ENCODE assay signal across 29 mouse cellular contexts in genomic region chr16:97258821-97259220, GRCm38 (mm10).
DNase-seq lines count a peak whose midpoint lies in the region; ATAC-seq and TF ChIP-seq lines count a peak whose summit lies in the region.
"Had no signal": no experiment of that assay in that cellular context is flagged by ENCODE, and none has a peak within 500 bp of the region (broad histone marks: within the 10 kb centered on the region; RNA-seq: fewer than 3 reads in every experiment).

No protein-coding gene starts in this region.

- dilution Hi-C loops in CH12.LX (cut with MboI; ENCODE audit: extremely low pct_ligation_motif_present, extremely low pct_unique_long_range_greater_than_20kb, low sequenced_read_pairs), result no loop called here

- H3K27me3 ChIP-seq in hindbrain, postnatal 0 days (ENCODE audit: insufficient read depth, low read length), result no peaks in the 10 kb centered on the region
- no peaks in the 10 kb centered on the region for H3K27me3 ChIP-seq in hindbrain, embryonic 14.5 days (ENCODE audit: control insufficient read depth, insufficient read depth, low read length)
- H3K27me3 ChIP-seq in CH12.LX (replicated peaks), result no peaks in the 10 kb centered on the region
- H3K27me3 ChIP-seq: embryonic facial prominence, embryonic 13.5 days; forebrain, embryonic 13.5 days; liver, embryonic 15.5 days; midbrain, embryonic 12.5 days; neural tube, embryonic 12.5 days; stomach, embryonic 15.5 days had no signal

- no peak for ATAC-seq in hindbrain, postnatal 0 days
- no peak for ATAC-seq in hindbrain, embryonic 14.5 days (ENCODE audit: low FRiP score)
- ATAC-seq in common myeloid progenitor, adult 5-6 weeks (replicated peaks; ENCODE audit: low read depth, poor library complexity, severe bottlenecking), result 0 out of 2 replicates have a peak, but pooled peaks have one; percentile 15
- ATAC-seq: forebrain, embryonic 13.5 days had no signal

- TF ChIP-seq RAD21 in CH12.LX (IDR thresholded peaks at IDR 0.05; ENCODE audit: low read depth, low read length), result no peak

- TF ChIP-seq EP300 in CH12.LX (IDR thresholded peaks at IDR 0.05; ENCODE audit: low read length), result no peak

- H3K4me2 ChIP-seq in hindbrain, postnatal 0 days (ENCODE audit: low read depth, low read length), result no peak overlapping the region
- H3K4me2 ChIP-seq in hindbrain, embryonic 14.5 days (replicated peaks), result no peak overlapping the region
- H3K4me2 ChIP-seq in CH12.LX (ENCODE audit: insufficient read depth, low read depth, poor library complexity, severe bottlenecking), result no peak overlapping the region
- H3K4me2 ChIP-seq: embryonic facial prominence, embryonic 13.5 days; forebrain, embryonic 13.5 days; heart, embryonic 11.5 days; liver, embryonic 15.5 days; midbrain, embryonic 12.5 days; neural tube, embryonic 12.5 days; stomach, embryonic 15.5 days had no signal

- H3K4me1 ChIP-seq in hindbrain, postnatal 0 days (ENCODE audit: insufficient read depth, low read length), result no peaks in the 10 kb centered on the region
- H3K4me1 ChIP-seq in hindbrain, embryonic 14.5 days (replicated peaks; ENCODE audit: control insufficient read depth, insufficient read depth, low read length), result no peaks in the 10 kb centered on the region
- H3K4me1 ChIP-seq in CH12.LX (ENCODE audit: control insufficient read depth in 1 of 2, insufficient read depth in 2 of 2), result 0 out of 4 replicates have a peak, but pooled peaks cover 0 to 6% of the 10 kb centered on the region in 2 experiments
- H3K4me1 ChIP-seq: liver, embryonic 15.5 days; neural tube, embryonic 12.5 days; stomach, embryonic 15.5 days had no signal

- 83% methylated on average over 6 of the region's 6 CpGs for WGBS in hindbrain, postnatal 0 days
- 78% methylated on average over 6 of the region's 6 CpGs for WGBS in hindbrain, embryonic 14.5 days

- TF ChIP-seq POLR2A in CH12.LX (IDR thresholded peaks at IDR 0.05; ENCODE audit: low read depth, low read length), result no peak

- H3K9ac ChIP-seq in hindbrain, postnatal 0 days (replicated peaks; ENCODE audit: low read length), result no peak overlapping the region
- H3K9ac ChIP-seq in hindbrain, embryonic 14.5 days, result no peak overlapping the region
- H3K9ac ChIP-seq in CH12.LX (ENCODE audit: insufficient read depth, low read depth), result no peak overlapping the region
- H3K9ac ChIP-seq: embryonic facial prominence, embryonic 13.5 days; forebrain, embryonic 13.5 days; liver, embryonic 15.5 days; midbrain, embryonic 12.5 days; neural tube, embryonic 12.5 days; stomach, embryonic 15.5 days had no signal

- no peaks in the 10 kb centered on the region for H3K9me3 ChIP-seq in hindbrain, postnatal 0 days (ENCODE audit: low read length)
- H3K9me3 ChIP-seq in hindbrain, embryonic 14.5 days (ENCODE audit: control insufficient read depth, low read length), result no peaks in the 10 kb centered on the region
- H3K9me3 ChIP-seq in CH12.LX (replicated peaks; ENCODE audit: low read length), result no peaks in the 10 kb centered on the region
- H3K9me3 ChIP-seq: embryonic facial prominence, embryonic 13.5 days; forebrain, embryonic 13.5 days; hindbrain, embryonic 10.5 days; limb, embryonic 10.5 days; liver, embryonic 15.5 days; midbrain, embryonic 12.5 days; neural tube, embryonic 12.5 days; stomach, embryonic 15.5 days had no signal

- no peaks in the 10 kb centered on the region for H3K36me3 ChIP-seq in hindbrain, postnatal 0 days (ENCODE audit: insufficient read depth, low read length)
- H3K36me3 ChIP-seq in hindbrain, embryonic 14.5 days (replicated peaks; ENCODE audit: control insufficient read depth, insufficient read depth), result no peaks in the 10 kb centered on the region
- H3K36me3 ChIP-seq in CH12.LX (replicated peaks in 1 of 2; ENCODE audit: control insufficient read depth in 1 of 2, insufficient read depth in 1 of 2, low read length in 1 of 2), result no peaks in the 10 kb centered on the region
- H3K36me3 ChIP-seq: embryonic facial prominence, embryonic 13.5 days; hindbrain, embryonic 10.5 days; limb, embryonic 10.5 days; liver, embryonic 15.5 days; midbrain, embryonic 12.5 days; neural tube, embryonic 12.5 days; stomach, embryonic 15.5 days had no signal

- in situ Hi-C loops in CH12.LX (cut with MboI; ENCODE audit: low pct_ligation_motif_present, low pct_unique_long_range_greater_than_20kb, low sequenced_read_pairs), result no loop called here

- TF ChIP-seq CTCF in hindbrain, postnatal 0 days (IDR thresholded peaks at IDR 0.05; ENCODE audit: low read depth), result no peak
- no peak for TF ChIP-seq CTCF in CH12.LX (conservative IDR thresholded peaks at IDR 0.05 in 1 of 2, IDR thresholded peaks at IDR 0.05 in 1 of 2; ENCODE audit: low read depth in 2 of 2, low read length in 2 of 2)

- no peaks in the 10 kb centered on the region for H3K79me2 ChIP-seq in CH12.LX (replicated peaks; ENCODE audit: control insufficient read depth, extremely low read depth, insufficient read depth, poor library complexity, severe bottlenecking)

- H3K4me3 ChIP-seq in hindbrain, postnatal 0 days (ENCODE audit: low read length), result no peak overlapping the region
- H3K4me3 ChIP-seq in hindbrain, embryonic 14.5 days (replicated peaks; ENCODE audit: low read length), result no peak overlapping the region
- H3K4me3 ChIP-seq in CH12.LX (replicated peaks in 1 of 3; ENCODE audit: low read depth in 2 of 3, low read length in 2 of 3, poor library complexity in 1 of 3), result no peak overlapping the region
- H3K4me3 ChIP-seq: embryonic facial prominence, embryonic 13.5 days; erythroblast, embryonic 14.5 days; forebrain, embryonic 13.5 days; hindbrain, embryonic 10.5 days; limb, embryonic 10.5 days; liver, embryonic 15.5 days; midbrain, embryonic 12.5 days; neural tube, embryonic 12.5 days; stomach, embryonic 15.5 days had no signal

- no peak overlapping the region for H3K27ac ChIP-seq in hindbrain, postnatal 0 days
- H3K27ac ChIP-seq in hindbrain, embryonic 14.5 days, result no peak overlapping the region
- H3K27ac ChIP-seq in CH12.LX (ENCODE audit: insufficient read depth, low read depth), result no peak overlapping the region
- H3K27ac ChIP-seq: embryonic facial prominence, embryonic 13.5 days; forebrain, embryonic 13.5 days; hindbrain, embryonic 10.5 days; kidney, postnatal 0 days; limb, embryonic 10.5 days; liver, embryonic 15.5 days; macrophage; midbrain, embryonic 12.5 days; neural tube, embryonic 12.5 days; stomach, embryonic 15.5 days had no signal

- DNase-seq in adrenal gland, adult 2 months, result peak; percentile 6
- no peak for DNase-seq in adrenal gland, adult 18-20 months (ENCODE audit: low spot score in 2 of 2)
- peak; percentile 25 for DNase-seq in hindbrain, postnatal 0 days (ENCODE audit: low spot score)
- DNase-seq in hindbrain, embryonic 14.5 days (ENCODE audit: low spot score), result no peak
- DNase-seq in CH12.LX (ENCODE audit: extremely low read depth), result no peak
- DNase-seq in kidney, postnatal 25 days, result no peak
- DNase-seq: adrenal gland, adult 8-10 months; cerebellum, adult 11-12 months; cerebellum, postnatal 14 days; embryo, embryonic 11 days; gastrocnemius, postnatal 10 days; kidney, adult 2 months; liver; retina, postnatal 1 day; right cerebral cortex, postnatal 4 days; thymus, postnatal 25 days had no signal

TF ChIP-seq in CH12.LX, 34 proteins besides CTCF, POLR2A, EP300 and RAD21:
- TF ChIP-seq ZKSCAN1 (IDR thresholded peaks at IDR 0.05; ENCODE audit: borderline replicate concordance, low read depth, low read length), result no peak
- TF ChIP-seq CHD2 (IDR thresholded peaks at IDR 0.05; ENCODE audit: low read length), result peak; percentile 65; the same call in 1 of the 2 replicates

Comparison
In these comparisons a context has a peak if more than half of its experiments do, and no peak if none do; other contexts are left out.
1. DNase-seq: peak in adrenal gland, adult 2 months (single experiment) and hindbrain, postnatal 0 days (single experiment); none in adrenal gland, adult 18-20 months (0 of 2), hindbrain, embryonic 14.5 days (single experiment), CH12.LX (single experiment) and kidney, postnatal 25 days (0 of 2).